Mouse (Mus musculus): ENCODE results near the gene Hdgfl2.
A peak's percentile ranks its signal among the peaks of the same experiment; 100 is the strongest.

DNA sequence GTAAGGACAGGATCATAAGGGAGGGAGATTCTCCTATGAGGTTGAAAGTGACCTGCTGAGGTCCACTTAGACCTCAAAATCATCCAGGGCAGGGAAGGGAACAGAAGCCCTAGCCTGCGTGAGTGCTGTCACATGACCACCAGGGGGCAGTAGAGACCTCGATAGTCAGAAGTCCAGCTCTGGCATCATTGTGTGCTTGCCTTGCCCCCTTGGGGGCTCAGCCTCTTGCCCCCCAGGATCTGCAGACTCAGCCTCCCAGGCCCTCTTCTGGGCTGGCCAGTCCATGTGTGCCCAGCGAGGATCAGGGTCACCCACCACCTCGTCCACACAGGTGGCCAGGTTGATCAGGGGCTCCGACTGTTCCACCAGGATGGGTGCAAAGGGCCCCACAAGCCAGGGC, 32.4 kb downstream of the Hdgfl2 start:
- TF ChIP-seq CTCF (IDR thresholded peaks at IDR 0.05; ENCODE audit: control insufficient read depth, insufficient read depth, insufficient replicate concordance, low read depth, low read length) (peak; percentile 85), POLR2A (IDR thresholded peaks at IDR 0.05; ENCODE audit: control insufficient read depth, low read depth, low read length) (no peak)

All from testis, adult 2 months (tissue).